Mouse (Mus musculus) stomach, postnatal 0 days (tissue): ENCODE results near the gene Hoxa9. TPM values are rescaled to one million over a fixed set of nuclear protein-coding genes. Genes with fewer than 3 reads are reported as not detected.

Experiments used
- ATAC-seq: fragments of 200-750 bp; cut with Nextera tagmentation; 2 replicates; pipeline ENCODE4 v1.8.0; 2017; ENCODE audit not compliant: low FRiP score, low TSS enrichment
- DNase-seq: peaks from one replicate; pipeline ENCODE4 v3.0.0-alpha.2; 2016; ENCODE audit warnings: low spot score
- H3K27ac ChIP-seq: fragments of 300-500 bp; sonication (generic); replicated peaks from 2 replicates; pipeline ENCODE4 v1.5.1; 2014; ENCODE audit warnings: mild to moderate bottlenecking, control low read depth
- H3K27me3 ChIP-seq: fragments of 300-500 bp; sonication (generic); 2 replicates; pipeline ENCODE4 v1.6.1; 2014; ENCODE audit warnings: low read length; ENCODE audit not compliant: control insufficient read depth, insufficient read depth
- H3K36me3 ChIP-seq: fragments of 300-500 bp; sonication (generic); 2 replicates; pipeline ENCODE4 v1.6.1; 2014; ENCODE audit warnings: low read length, mixed read lengths; ENCODE audit not compliant: control insufficient read depth, insufficient read depth
- H3K4me1 ChIP-seq: fragments of 300-500 bp; sonication (generic); replicated peaks from 2 replicates; pipeline ENCODE4 v1.6.1; 2014; ENCODE audit warnings: antibody characterized with exemption; ENCODE audit not compliant: control insufficient read depth, insufficient read depth
- H3K4me2 ChIP-seq: fragments of 300-500 bp; sonication (generic); replicated peaks from 2 replicates; pipeline ENCODE4 v1.6.1; 2014; ENCODE audit warnings: low read depth, mild to moderate bottlenecking, control low read depth, moderate library complexity
- H3K4me3 ChIP-seq: fragments of 300-500 bp; sonication (generic); 2 replicates; pipeline ENCODE4 v1.5.1; 2014; ENCODE audit warnings: low read depth, low read length, control low read depth
- H3K9ac ChIP-seq: fragments of 300-500 bp; sonication (generic); 2 replicates; pipeline ENCODE4 v1.6.1; 2014; ENCODE audit warnings: mild to moderate bottlenecking, low read length, control low read depth, mixed read lengths
- H3K9me3 ChIP-seq: fragments of 300-500 bp; sonication (generic); 2 replicates; pipeline ENCODE4 v1.6.1; 2016; ENCODE audit warnings: low read length; ENCODE audit not compliant: control insufficient read depth
- CTCF ChIP-seq: IDR thresholded peaks from 2 replicates; pipeline ENCODE4 v1.5.1; 2016; ENCODE audit warnings: antibody characterized with exemption, low read depth, mild to moderate bottlenecking, moderate library complexity
- EP300 ChIP-seq: optimal IDR thresholded peaks from 2 replicates; pipeline ENCODE3; 2016; ENCODE audit warnings: antibody characterized with exemption
- WGBS: fragments of 180-500 bp; shearing (Covaris S2); extraction: QIAGEN DNeasy Blood & Tissue Kit; methylation state at CpG from one replicate; pipeline ENCODE4 v1.1.7; 2014; 5-methylcytosine and 5-hydroxymethylcytosine counted together
- polyA plus RNA-seq: library from polyadenylated mRNA; unstranded; fragments of >200 nt; fragmentation: Nextera tagmentation; extraction: Ambion mirVana; gene quantifications from 2 replicates; pipeline ENCODE4 v1.2.1, GENCODE M21; 2015

The Hoxa9 gene
- polyA plus RNA-seq, 1 experiment from 2014 or later: 0.13 TPM

GRCm38 (mm10) chr6:52232568-52232965 is 1.7 kb upstream of the Hoxa9 start:
- no peak for ATAC-seq
- Histone ChIP-seq H3K9me3 (no peaks in the 10 kb centered on the region), H3K4me3 (no peak overlapping the region), H3K27me3 (peaks cover 50% of the 10 kb centered on the region), H3K27ac (no peak overlapping the region), H3K4me2 (no peak overlapping the region), H3K36me3 (no peaks in the 10 kb centered on the region), H3K9ac (no peak overlapping the region), H3K4me1 (no peaks in the 10 kb centered on the region)
- TF ChIP-seq CTCF (no peak), EP300 (no peak)
- 1% methylated on average over 18 of the region's 18 CpGs for WGBS
- no peak for DNase-seq

DNA sequence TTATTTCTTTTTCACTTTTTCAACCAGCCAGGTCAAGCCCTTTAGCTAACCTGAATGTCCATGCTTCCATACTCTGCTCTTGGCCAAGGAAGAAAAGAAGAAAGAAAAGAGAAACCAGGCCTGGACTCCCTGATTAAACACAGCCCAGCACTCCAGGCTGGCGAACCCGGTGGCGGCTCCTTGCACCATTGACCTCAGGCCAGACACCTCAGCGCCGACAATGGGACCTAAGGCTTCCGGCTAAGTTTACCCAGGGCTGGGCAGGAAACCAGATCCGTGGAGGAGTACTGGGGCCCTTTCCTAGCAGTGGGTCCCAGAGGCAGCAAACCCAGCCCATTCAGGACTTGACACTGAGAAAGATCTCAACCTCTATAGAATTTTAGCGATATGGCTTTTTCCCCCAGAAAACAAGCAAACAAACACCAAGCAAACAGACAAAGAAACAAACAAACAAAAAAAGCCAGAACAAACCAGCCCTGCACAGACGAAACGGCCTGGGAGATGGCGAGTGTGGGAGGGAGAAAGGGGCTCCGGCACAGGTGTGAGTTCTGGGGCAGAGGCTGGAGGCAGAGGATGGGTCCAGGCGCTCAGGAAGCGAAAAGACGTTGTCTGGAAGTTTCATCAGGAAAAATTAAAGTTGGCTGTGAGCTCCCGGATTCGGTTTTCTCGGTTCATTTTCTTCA is 1.1 kb upstream of the Hoxa9 start:
- no peaks in the 10 kb centered on the region for H3K36me3 ChIP-seq
- H3K4me3 ChIP-seq: no peak overlapping the region
- H3K9ac ChIP-seq: no peak overlapping the region
- no peaks in the 10 kb centered on the region for H3K9me3 ChIP-seq
- WGBS: 3% methylated on average over 18 of the region's 18 CpGs
- H3K27me3 ChIP-seq: peaks cover 46% of the 10 kb centered on the region
- no peaks in the 10 kb centered on the region for H3K4me1 ChIP-seq
- no peak overlapping the region for H3K4me2 ChIP-seq
- ATAC-seq: no peak
- no peak for DNase-seq
- H3K27ac ChIP-seq: no peak overlapping the region
- TF ChIP-seq EP300 (no peak), CTCF (no peak)

DNA sequence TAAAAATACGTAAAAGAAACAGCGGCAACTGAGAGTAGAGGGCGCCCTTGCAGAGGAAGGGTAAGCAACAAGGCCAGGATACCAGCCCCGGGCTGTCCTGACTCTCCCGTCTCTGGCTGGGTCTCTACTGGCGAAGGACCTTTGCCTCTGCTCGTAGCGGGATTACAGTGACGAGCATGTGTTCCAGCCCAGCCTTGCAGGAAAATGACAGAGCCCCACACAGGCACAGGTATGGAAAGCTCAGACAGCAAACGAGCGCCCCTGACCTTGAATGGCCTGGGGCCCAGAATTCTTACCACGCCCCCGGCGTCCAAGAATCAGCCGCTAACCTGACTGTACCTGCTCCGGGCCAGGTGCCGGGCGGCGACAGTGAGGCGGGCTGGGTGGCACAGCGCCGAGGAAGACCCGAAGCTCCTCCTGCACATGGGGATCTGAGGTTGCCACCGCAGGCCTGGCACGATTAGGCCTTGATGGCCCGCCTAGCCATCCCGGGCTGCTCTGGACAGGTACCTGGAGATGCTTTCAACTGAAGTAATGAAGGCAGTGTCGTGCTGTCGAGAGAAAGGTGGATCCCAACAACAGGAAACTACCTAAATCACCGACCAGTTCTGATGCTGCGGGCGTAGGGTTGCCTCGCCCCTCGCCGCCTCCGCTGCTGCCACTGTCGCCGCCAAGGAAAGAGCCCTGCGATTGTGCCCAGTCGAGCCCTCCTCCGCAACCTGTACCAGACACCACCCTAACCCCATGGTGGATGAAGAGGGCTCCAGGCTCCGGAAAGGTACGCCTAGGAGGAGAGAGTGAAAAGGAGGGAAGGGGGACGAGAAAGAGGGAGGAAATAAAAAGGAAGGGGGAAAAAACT is 1.1 kb downstream of the Hoxa9 start:
- H3K4me1 ChIP-seq: no peaks in the 10 kb centered on the region
- H3K27me3 ChIP-seq: peaks cover 49% of the 10 kb centered on the region
- ATAC-seq (no peak), DNase-seq (no peak)
- H3K36me3 ChIP-seq: no peaks in the 10 kb centered on the region
- no peaks in the 10 kb centered on the region for H3K9me3 ChIP-seq
- 4% methylated on average over 42 of the region's 44 CpGs for WGBS
- H3K4me3 ChIP-seq: no peak overlapping the region
- H3K4me2 ChIP-seq: no peak overlapping the region
- no peak overlapping the region for H3K27ac ChIP-seq
- no peak overlapping the region for H3K9ac ChIP-seq
- no peak for TF ChIP-seq EP300
- no peak for TF ChIP-seq CTCF

DNA sequence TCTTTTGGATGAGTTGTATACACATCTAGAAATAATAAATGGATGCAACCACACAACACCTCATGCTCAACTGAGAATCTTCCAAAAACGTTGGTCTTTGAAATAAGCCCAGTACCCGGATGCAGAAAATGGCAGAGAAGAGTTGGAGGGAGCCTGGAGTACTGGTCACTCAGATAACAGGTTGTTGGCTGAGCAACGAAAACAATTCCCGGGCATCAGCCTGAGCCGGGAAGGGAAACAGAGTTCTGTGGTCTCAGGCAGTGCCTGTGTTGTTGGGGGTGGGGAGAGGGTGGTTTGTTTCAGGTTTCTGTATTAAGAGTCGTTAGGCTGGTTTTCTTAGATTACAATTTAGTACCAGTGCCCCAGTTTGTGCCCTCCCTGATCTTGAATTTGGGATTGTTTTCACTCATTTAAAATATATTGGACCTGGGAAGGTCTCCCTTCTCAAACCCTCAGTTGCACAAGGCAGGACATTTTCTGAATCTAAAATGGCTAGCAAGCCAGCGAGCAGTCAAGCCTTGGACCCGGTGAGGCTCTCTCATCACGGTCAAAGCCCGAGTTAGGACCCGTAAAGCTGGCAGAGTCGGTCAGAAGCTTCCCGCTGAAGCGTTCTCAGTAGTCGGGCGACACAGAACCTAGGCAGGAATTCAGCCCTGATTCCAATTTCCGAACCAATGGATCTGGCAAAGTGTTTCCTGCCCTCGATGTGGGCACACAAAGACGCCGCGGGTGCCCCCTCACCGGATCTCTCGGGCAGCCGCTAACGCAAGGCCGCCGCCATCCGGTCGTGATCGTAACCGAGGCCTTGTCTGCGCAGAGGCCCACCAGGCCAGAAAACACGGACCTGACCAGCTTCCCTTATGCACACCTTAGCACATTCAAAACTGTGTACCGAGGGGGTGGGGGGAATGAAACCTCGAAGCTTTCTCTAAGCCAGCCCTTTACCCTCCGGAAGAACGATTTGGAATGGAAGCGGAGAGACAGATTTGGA is 2.1 kb downstream of the Hoxa9 start:
- no peak overlapping the region for H3K9ac ChIP-seq
- no peaks in the 10 kb centered on the region for H3K4me1 ChIP-seq
- peaks cover 41% of the 10 kb centered on the region for H3K27me3 ChIP-seq
- no peak for DNase-seq
- H3K4me2 ChIP-seq: no peak overlapping the region
- H3K9me3 ChIP-seq: no peaks in the 10 kb centered on the region
- H3K4me3 ChIP-seq: no peak overlapping the region
- no peak for TF ChIP-seq CTCF
- TF ChIP-seq EP300: no peak
- ATAC-seq: no peak
- 5% methylated on average over 38 of the region's 38 CpGs for WGBS
- H3K27ac ChIP-seq: no peak overlapping the region
- no peaks in the 10 kb centered on the region for H3K36me3 ChIP-seq

- DNase-seq (no peak), ATAC-seq (no peak)
- H3K27me3 ChIP-seq: peaks cover 37% of the 10 kb centered on the region
- H3K36me3 ChIP-seq: no peaks in the 10 kb centered on the region
- no peak overlapping the region for H3K4me3 ChIP-seq
- no peak overlapping the region for H3K9ac ChIP-seq
- WGBS: 7% methylated on average over 11 of the region's 11 CpGs
- H3K4me2 ChIP-seq: no peak overlapping the region
- no peak overlapping the region for H3K27ac ChIP-seq
- TF ChIP-seq EP300 (no peak), CTCF (no peak)
- no peaks in the 10 kb centered on the region for H3K9me3 ChIP-seq
- no peaks in the 10 kb centered on the region for H3K4me1 ChIP-seq
Observed at GRCm38 (mm10) chr6:52227470-52228222, 3.2 kb downstream of the Hoxa9 start.
